Mouse (Mus musculus) forebrain, embryonic 13.5 days (tissue): ENCODE measurements at regions not wholly inside any gene's neighbourhood (a gene's known extent, or its start where the extent isn't known, plus 50 kb on each side); places are given as distances from the start of the nearest gene placed in this dataset.

Source experiments
- ATAC-seq: fragments of 200-750 bp; cut with Nextera tagmentation; 2 replicates; pipeline ENCODE4 v1.8.0; 2017
- H3K27ac ChIP-seq: fragments of 300-500 bp; sonication (generic); 2 replicates; pipeline ENCODE4 v1.5.1; 2015; ENCODE audit warnings: inconsistent platforms, mild to moderate bottlenecking, moderate library complexity
- H3K27me3 ChIP-seq: fragments of 300-500 bp; sonication (generic); 2 replicates; pipeline ENCODE4 v1.6.1; 2015; ENCODE audit warnings: mild to moderate bottlenecking, inconsistent platforms
- H3K36me3 ChIP-seq: fragments of 300-500 bp; sonication (generic); 2 replicates; pipeline ENCODE4 v1.6.1; 2015; ENCODE audit warnings: mild to moderate bottlenecking, inconsistent platforms; ENCODE audit not compliant: poor library complexity, severe bottlenecking
- H3K4me1 ChIP-seq: fragments of 300-500 bp; sonication (generic); 2 replicates; pipeline ENCODE4 v1.6.1; 2015; ENCODE audit warnings: inconsistent platforms
- H3K4me2 ChIP-seq: fragments of 300-500 bp; sonication (generic); 2 replicates; pipeline ENCODE4 v1.6.1; 2015; ENCODE audit warnings: inconsistent platforms, mild to moderate bottlenecking, moderate library complexity
- H3K4me3 ChIP-seq: fragments of 300-500 bp; sonication (generic); 2 replicates; pipeline ENCODE4 v1.5.1; 2015; ENCODE audit warnings: mild to moderate bottlenecking, inconsistent platforms
- H3K9ac ChIP-seq: fragments of 300-500 bp; sonication (generic); 2 replicates; pipeline ENCODE4 v1.6.1; 2015; ENCODE audit warnings: mild to moderate bottlenecking, inconsistent platforms
- H3K9me3 ChIP-seq: fragments of 300-500 bp; sonication (generic); replicated peaks from 2 replicates; pipeline ENCODE4 v1.6.1; 2016; ENCODE audit warnings: inconsistent platforms
- WGBS: fragments of 180-500 bp; shearing (Covaris S2); methylation state at CpG from one replicate; pipeline ENCODE4 v1.1.7; 2015; 5-methylcytosine and 5-hydroxymethylcytosine counted together

DNA sequence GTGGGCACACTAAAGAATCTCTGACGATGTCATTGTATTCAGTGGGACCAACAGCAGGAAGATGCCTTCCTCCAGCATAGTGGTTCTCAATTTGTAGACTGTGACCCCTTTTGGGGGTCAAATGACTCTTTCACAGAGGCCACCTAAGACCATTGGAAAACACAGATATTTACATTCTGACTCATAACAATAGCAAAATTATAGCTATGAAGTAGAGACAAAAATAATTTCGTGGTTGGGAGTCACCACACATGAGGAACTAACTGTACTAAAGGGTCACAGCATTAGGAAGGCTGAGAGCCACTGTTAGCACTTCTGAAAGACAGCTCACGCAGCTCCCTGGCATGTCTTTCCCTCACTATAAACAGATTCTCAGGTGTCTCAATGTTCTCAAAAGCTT lies 129.1 kb downstream of the Tent5c start:
- Histone ChIP-seq H3K4me3 (no peak overlapping the region), H3K27ac (no peak overlapping the region), H3K9ac (no peak overlapping the region), H3K9me3 (no peaks in the 10 kb centered on the region), H3K36me3 (no peaks in the 10 kb centered on the region), H3K27me3 (no peaks in the 10 kb centered on the region), H3K4me1 (peaks cover 2% of the 10 kb centered on the region; the same call in 1 of the 2 replicates), H3K4me2 (no peak overlapping the region)
- 88% methylated on average over 3 of the region's 3 CpGs for WGBS
- no peak for ATAC-seq

GRCm38 (mm10) chr3:100359036-100359435 lies 130.1 kb downstream of the Tent5c start:
- H3K4me1 ChIP-seq: peaks cover 2% of the 10 kb centered on the region; the same call in 1 of the 2 replicates
- 0 out of 2 replicates have a peak overlapping the region, but pooled peaks have one; percentile 17 for H3K4me3 ChIP-seq
- ATAC-seq: peak; percentile 93
- H3K27ac ChIP-seq: no peak overlapping the region
- H3K27me3 ChIP-seq: no peaks in the 10 kb centered on the region
- H3K36me3 ChIP-seq: no peaks in the 10 kb centered on the region
- WGBS: 31% methylated on average over 8 of the region's 8 CpGs
- peak overlapping the region; percentile 51 for H3K4me2 ChIP-seq
- peak overlapping the region; percentile 30; the same call in 1 of the 2 replicates for H3K9ac ChIP-seq
- H3K9me3 ChIP-seq: no peaks in the 10 kb centered on the region

DNA sequence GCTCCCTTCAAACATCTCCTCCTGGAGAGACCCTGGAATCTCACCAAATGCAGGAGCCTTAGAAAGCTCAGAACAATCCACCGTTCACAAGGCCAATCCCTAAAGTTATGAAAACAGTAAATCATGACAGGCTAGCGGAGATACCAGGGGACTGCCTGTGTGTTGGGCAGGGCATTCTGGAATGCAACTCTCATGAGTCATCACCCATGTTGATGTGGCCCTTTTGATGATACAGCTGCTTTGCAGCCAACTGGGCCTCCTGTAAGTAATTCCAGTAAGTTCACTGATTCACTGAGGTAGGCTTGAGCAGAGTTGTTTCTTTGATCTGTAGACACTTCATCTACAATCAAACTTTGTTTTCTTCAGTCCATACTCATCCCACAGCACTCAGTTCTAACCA lies 155.6 kb downstream of the Tent5c start:
- Histone ChIP-seq H3K4me1 (no peaks in the 10 kb centered on the region), H3K9ac (no peak overlapping the region), H3K9me3 (no peaks in the 10 kb centered on the region), H3K27me3 (no peaks in the 10 kb centered on the region), H3K4me3 (no peak overlapping the region), H3K27ac (no peak overlapping the region), H3K36me3 (no peaks in the 10 kb centered on the region), H3K4me2 (no peak overlapping the region)
- ATAC-seq: no peak
- 94% methylated on average over 2 of the region's 2 CpGs for WGBS

DNA sequence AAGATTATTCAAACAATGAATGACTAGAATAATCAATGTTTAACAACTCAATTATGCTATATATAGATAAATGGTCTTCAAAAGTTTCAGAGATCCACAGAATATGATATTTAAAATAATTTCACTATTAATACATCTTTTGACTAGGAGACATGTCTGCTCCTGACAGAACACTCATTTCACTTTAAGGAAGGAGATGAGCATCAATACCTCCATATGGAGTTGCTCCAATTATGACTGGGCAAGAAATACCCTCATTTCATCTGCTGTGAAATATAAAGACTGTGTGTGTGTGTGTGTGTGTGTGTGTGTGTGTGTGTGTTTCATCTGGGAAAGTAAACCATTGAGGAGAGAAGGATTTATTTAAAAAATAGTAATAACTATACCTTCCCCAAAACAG lies 156.2 kb upstream of the Wdr3 start:
- Histone ChIP-seq H3K4me3 (no peak overlapping the region), H3K9ac (no peak overlapping the region), H3K4me2 (no peak overlapping the region), H3K27ac (no peak overlapping the region), H3K27me3 (no peaks in the 10 kb centered on the region), H3K4me1 (no peaks in the 10 kb centered on the region), H3K36me3 (no peaks in the 10 kb centered on the region), H3K9me3 (no peaks in the 10 kb centered on the region)
- no peak for ATAC-seq

DNA sequence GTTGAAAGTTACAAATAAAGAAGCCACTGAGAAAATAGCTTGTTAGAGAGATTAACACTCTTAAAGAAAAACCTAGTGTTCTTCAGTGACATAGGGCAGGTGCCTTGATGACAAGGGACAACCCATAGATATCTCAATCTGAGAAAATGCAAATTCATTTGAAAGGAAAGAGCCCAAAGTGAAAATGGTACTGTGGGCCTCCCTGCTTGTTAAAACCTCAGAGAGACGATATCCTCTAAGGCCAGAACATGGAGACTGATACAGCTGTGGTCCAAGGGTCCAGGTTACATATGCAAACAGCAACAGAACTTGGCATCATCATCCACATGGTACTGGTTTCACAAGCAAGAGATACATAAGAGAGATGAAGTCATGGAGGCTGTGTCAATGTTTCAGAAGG lies 125.6 kb upstream of the Wdr3 start:
- H3K27me3 ChIP-seq: no peaks in the 10 kb centered on the region
- no peaks in the 10 kb centered on the region for H3K9me3 ChIP-seq
- no peak overlapping the region for H3K4me3 ChIP-seq
- no peak for ATAC-seq
- no peaks in the 10 kb centered on the region for H3K36me3 ChIP-seq
- WGBS: 84% methylated on average over 1 of the region's 1 CpGs
- H3K9ac ChIP-seq: no peak overlapping the region
- H3K4me1 ChIP-seq: no peaks in the 10 kb centered on the region
- no peak overlapping the region for H3K27ac ChIP-seq
- no peak overlapping the region for H3K4me2 ChIP-seq

DNA sequence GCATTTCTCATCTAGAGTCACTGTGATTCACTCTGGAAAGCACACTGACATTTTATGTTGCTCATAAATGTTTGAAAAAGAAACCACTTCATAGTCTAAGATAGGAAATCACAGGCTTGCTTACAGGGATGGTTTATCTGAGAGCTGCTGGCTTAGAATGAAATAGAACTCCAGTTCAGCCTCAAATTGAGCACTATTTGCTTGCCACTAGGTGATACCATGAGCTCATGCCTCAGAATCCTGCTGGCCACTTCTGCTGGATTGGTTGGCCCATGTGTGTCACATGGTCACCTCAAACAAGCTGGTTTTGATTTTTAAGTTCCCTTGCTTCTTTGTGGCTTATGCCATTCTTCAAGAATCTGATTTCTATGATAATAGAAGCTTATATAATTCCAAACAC lies 104.8 kb upstream of the Wdr3 start:
- no peak for ATAC-seq
- Histone ChIP-seq H3K9me3 (no peaks in the 10 kb centered on the region), H3K9ac (no peak overlapping the region), H3K27ac (no peak overlapping the region), H3K4me1 (no peaks in the 10 kb centered on the region), H3K4me3 (no peak overlapping the region), H3K27me3 (no peaks in the 10 kb centered on the region), H3K4me2 (no peak overlapping the region), H3K36me3 (no peaks in the 10 kb centered on the region)

- Histone ChIP-seq H3K4me3 (no peak overlapping the region), H3K9me3 (no peaks in the 10 kb centered on the region), H3K9ac (no peak overlapping the region), H3K4me2 (no peak overlapping the region), H3K27me3 (no peaks in the 10 kb centered on the region), H3K36me3 (no peaks in the 10 kb centered on the region), H3K27ac (no peak overlapping the region), H3K4me1 (no peaks in the 10 kb centered on the region)
- ATAC-seq: no peak
- WGBS: 63% methylated on average over 5 of the region's 5 CpGs
Measured at GRCm38 (mm10) chr3:100264991-100265390, 102.8 kb upstream of the Wdr3 start.
